Mouse (Mus musculus) megakaryocyte, embryonic 14.5 days (primary cell): Measurements from ENCODE around the gene Gm47841. TPM values are rescaled to one million over a fixed set of nuclear protein-coding genes. Genes with fewer than 3 reads are reported as not detected.
A peak's percentile ranks its signal among the peaks of the same experiment; 100 is the strongest.

ENCODE experiments used
- H3K27me3 ChIP-seq: replicated peaks from 2 replicates; pipeline ENCODE3; 2012; ENCODE audit warnings: inconsistent platforms
- H3K36me3 ChIP-seq: replicated peaks from 2 replicates; pipeline ENCODE3; 2012; ENCODE audit warnings: low read length, inconsistent platforms, mixed read lengths
- H3K4me1 ChIP-seq: 2 replicates; pipeline ENCODE4 v1.6.1; 2012; ENCODE audit warnings: inconsistent platforms
- H3K4me3 ChIP-seq: replicated peaks from 2 replicates; pipeline ENCODE3; 2012; ENCODE audit warnings: moderate library complexity, mild to moderate bottlenecking, inconsistent platforms
- H3K9me3 ChIP-seq: 2 replicates; pipeline ENCODE4 v1.6.1; 2012; ENCODE audit warnings: inconsistent platforms
- FLI1 ChIP-seq: IDR thresholded peaks from 2 replicates; pipeline ENCODE4 v1.6.1; 2012; ENCODE audit warnings: low read length, inconsistent platforms, mixed read lengths
- GATA1 ChIP-seq: IDR thresholded peaks from 3 replicates; pipeline ENCODE4 v1.6.1; 2012; ENCODE audit warnings: mixed read lengths, low read length, inconsistent platforms, borderline replicate concordance
- polyA plus RNA-seq: library from polyadenylated mRNA; stranded (reverse); fragments of >175 nt; gene quantifications from 2 replicates; pipeline ENCODE4 v1.2.3, GENCODE M21; 2012; ENCODE audit warnings: low replicate concordance; ENCODE audit not compliant: insufficient read depth

Gene Gm47841
- polyA plus RNA-seq, result not detected in 2 replicates

DNA sequence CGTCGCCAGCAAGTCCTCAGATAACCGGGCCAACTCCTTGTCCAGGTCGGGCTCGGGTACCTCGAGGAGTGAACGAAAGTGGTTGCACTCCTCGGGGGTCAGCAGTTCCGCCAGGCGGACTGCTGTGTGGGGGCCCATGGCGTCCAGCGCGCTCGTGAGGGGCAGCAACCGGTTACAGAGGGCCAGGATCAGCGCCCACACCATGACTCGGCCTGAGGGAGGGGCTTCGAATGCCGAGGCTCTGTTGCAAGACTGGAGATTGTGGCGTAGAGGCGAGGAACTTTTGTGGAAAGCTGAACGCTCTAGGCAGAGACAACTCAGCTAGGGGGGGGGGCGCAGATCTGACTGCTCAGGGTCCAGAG, at the start of gene Gm47841:
Gene Gm47841, minus strand, starts transcription at position 204 of the 362 bp plus-strand sequence.
- H3K4me3 ChIP-seq, result peak within 1 kb of the TSS; percentile 73
- TF ChIP-seq FLI1 (no peak), GATA1 (no peak)
- H3K27me3 ChIP-seq, result peaks cover 94% of the 10 kb centered on the region
- H3K9me3 ChIP-seq, result no peaks in the 10 kb centered on the region
- no peaks in the 10 kb centered on the region for H3K36me3 ChIP-seq
- H3K4me1 ChIP-seq, result peaks cover 20% of the 10 kb centered on the region

DNA sequence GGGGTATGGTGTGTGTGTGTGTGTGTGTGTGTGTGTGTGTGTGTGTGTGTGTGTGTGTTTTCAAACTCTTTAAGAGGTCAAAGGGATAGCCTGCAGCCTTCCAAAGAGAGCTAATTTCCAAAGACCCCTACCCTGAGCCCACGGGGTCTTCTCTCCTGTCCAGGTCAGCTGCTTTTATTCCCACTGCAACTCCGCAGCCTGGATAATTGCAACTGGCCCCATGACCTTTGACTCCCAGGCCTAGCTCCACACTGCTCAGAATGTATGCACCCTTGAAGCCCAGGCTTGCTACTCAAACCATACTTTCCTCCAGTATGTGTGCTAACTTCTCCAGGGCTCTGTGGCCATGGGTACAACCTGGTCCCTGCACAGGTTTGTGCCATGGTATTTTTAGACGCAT, 48.2 kb upstream of the Gm47841 start:
- TF ChIP-seq GATA1 (no peak), FLI1 (no peak)

DNA sequence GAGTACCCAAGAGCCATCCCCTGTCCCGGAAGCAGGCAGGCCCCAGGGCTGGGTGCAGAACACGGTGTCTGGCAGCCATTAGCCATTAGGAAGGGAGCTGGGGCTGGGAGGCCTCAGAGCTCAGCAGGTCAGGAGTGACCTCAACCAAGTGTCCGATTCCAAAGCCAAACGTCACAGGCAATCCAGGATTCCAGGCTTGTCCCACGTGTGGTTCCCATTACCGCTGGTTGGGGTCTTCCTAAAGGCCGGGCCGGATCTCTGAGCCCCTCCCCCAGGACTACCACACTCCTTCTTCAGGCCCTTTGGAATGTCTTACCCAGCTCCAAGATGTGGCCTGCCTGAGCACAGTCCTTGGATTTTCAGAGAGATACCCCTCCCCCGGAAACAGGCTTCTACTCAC, 47.8 kb upstream of the Gm47841 start:
- H3K36me3 ChIP-seq, result no peaks in the 10 kb centered on the region
- no peak overlapping the region for H3K4me3 ChIP-seq
- TF ChIP-seq FLI1, result no peak
- no peak for TF ChIP-seq GATA1
- H3K4me1 ChIP-seq, result peaks cover 15% of the 10 kb centered on the region
- 0 out of 2 replicates have a peak, but pooled peaks cover 6% of the 10 kb centered on the region for H3K9me3 ChIP-seq
- H3K27me3 ChIP-seq, result peaks cover 91% of the 10 kb centered on the region

More for the DNA sequence above, 48.2 kb upstream of the Gm47841 start:
- 0 out of 2 replicates have a peak, but pooled peaks cover 6% of the 10 kb centered on the region for H3K9me3 ChIP-seq
- peaks cover 89% of the 10 kb centered on the region for H3K27me3 ChIP-seq
- H3K4me3 ChIP-seq, result no peak overlapping the region
- H3K4me1 ChIP-seq, result peaks cover 15% of the 10 kb centered on the region
- no peaks in the 10 kb centered on the region for H3K36me3 ChIP-seq

DNA sequence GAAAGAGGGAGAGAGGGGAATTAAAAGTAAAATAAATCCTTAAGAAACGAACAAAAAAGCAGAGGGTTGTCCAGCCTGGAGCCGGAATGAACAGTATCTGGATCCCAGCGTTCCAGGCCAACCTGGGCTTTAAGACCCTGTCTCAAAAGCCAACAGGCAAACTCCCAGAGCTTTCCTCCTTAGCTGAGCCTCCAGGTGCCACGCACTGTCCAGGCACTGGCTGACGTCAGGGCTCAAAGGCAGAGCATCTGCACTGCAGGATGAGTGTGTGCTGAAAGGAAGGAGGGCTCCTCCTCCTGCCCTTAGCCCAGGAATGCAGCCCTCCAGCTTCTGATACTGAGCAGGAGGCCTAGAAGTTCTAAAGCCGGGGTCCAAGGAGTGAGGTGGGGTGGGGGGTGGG, 46.8 kb upstream of the Gm47841 start:
- TF ChIP-seq GATA1, result no peak
- no peak for TF ChIP-seq FLI1
- Histone ChIP-seq H3K36me3 (no peaks in the 10 kb centered on the region), H3K4me3 (no peak overlapping the region), H3K9me3 (0 out of 2 replicates have a peak, but pooled peaks cover 6% of the 10 kb centered on the region), H3K27me3 (peaks cover 92% of the 10 kb centered on the region), H3K4me1 (peaks cover 15% of the 10 kb centered on the region)

DNA sequence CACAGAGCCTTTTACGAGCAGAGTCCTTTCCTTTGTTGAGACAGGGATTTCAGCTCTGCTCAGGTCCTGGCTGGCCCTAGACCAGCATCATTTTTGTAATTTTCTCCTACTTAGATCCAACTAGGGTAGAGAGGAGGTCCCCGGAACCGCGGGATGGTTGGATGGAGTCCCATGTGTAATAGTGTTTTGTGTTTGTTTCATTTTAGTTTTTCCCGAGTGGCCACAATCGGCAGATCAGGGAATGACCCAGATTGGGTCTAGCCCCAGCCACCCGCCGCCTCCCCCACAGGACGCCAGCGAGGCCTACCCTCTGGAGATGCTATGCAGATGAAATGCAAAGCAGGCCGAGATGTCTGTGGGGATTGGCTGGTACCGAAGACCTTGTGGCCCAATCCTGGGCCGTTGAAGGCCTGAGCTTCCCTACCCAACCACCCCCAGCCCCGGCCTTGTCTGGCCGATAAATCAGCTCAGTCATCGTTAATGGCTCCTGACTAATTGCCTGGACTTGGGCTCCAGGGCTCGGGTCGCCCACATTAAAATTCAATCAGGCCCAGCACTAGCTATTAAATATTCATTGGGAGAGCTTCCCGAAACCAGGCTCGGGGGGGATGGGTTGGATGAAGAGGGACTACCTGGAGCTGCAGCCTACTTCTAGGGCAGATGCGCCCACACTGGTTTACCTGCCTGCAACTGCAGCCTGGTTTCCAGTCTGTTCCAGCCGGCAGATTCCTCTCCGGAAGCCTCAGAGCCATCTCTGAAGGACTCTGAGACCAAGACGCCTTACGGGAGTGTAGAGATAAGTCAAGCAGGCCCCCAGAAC, 45.8 kb upstream of the Gm47841 start:
- Histone ChIP-seq H3K36me3 (no peaks in the 10 kb centered on the region), H3K4me3 (no peak overlapping the region), H3K4me1 (peaks cover 11% of the 10 kb centered on the region), H3K27me3 (peaks cover 89% of the 10 kb centered on the region), H3K9me3 (0 out of 2 replicates have a peak, but pooled peaks cover 6% of the 10 kb centered on the region)
- TF ChIP-seq FLI1 (no peak), GATA1 (no peak)

DNA sequence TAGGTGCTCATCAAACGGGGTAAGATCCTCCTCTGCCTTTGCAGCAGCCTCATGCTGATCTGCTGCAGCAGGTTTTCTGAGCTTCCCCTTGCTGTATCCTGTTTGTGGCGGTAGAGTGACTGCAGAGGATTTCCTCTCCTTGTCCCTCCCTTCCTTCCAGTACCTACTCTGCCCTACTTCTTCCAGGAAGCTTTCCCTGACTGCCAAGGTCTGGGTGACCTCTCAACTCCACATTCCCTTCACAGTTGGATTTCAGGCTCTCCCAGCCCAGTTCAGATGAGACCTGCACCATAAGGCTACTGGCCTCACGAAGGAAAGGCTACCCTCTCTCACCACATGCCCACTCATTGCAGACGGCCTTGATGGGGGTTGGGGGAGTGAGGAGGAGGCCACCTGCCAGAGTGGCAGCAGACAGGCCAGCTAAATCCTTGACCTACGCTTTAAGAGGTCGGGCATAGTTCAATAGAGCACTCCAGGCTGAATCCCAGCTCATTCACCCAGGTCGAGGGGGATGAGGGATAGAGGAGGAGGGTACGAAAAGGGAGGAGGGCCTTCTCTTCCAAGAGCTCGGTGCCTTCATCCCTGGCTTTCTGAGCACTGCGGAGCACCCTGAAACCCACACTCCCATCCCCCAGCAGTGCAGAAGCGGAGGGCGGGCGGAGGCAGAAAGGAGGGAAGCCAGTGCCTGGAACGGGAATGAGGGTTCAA, 45.1 kb upstream of the Gm47841 start:
- H3K9me3 ChIP-seq, result 0 out of 2 replicates have a peak, but pooled peaks cover 6% of the 10 kb centered on the region
- TF ChIP-seq GATA1, result no peak
- no peak for TF ChIP-seq FLI1
- no peak overlapping the region for H3K4me3 ChIP-seq
- H3K27me3 ChIP-seq, result peaks cover 87% of the 10 kb centered on the region
- H3K4me1 ChIP-seq, result peaks cover 7% of the 10 kb centered on the region; the same call in 1 of the 2 replicates
- no peaks in the 10 kb centered on the region for H3K36me3 ChIP-seq

DNA sequence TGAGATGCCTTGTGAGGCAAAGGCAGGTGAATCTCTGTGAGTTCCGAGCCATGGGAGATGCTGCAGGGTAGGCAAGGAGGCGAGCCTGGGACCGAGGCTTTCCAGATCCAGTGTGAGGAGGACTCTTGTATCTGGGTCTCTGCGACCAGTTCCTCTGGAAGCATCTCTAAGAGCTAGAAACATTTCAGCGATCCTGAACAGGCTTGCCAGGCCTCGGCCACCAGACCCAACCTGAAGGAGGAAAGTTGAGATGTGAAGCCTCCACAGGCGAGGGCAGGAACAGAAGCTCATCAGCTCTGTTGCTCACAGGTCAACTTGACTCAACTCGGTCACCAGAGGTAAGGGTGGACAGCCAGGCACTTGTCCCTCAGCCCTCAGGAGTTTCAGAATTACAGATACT, 44.4 kb upstream of the Gm47841 start:
- peaks cover 88% of the 10 kb centered on the region for H3K27me3 ChIP-seq
- no peak for TF ChIP-seq GATA1
- TF ChIP-seq FLI1, result no peak
- H3K4me3 ChIP-seq, result no peak overlapping the region
- H3K9me3 ChIP-seq, result 0 out of 2 replicates have a peak, but pooled peaks cover 6% of the 10 kb centered on the region
- peaks cover 7% of the 10 kb centered on the region; the same call in 1 of the 2 replicates for H3K4me1 ChIP-seq
- no peaks in the 10 kb centered on the region for H3K36me3 ChIP-seq

DNA sequence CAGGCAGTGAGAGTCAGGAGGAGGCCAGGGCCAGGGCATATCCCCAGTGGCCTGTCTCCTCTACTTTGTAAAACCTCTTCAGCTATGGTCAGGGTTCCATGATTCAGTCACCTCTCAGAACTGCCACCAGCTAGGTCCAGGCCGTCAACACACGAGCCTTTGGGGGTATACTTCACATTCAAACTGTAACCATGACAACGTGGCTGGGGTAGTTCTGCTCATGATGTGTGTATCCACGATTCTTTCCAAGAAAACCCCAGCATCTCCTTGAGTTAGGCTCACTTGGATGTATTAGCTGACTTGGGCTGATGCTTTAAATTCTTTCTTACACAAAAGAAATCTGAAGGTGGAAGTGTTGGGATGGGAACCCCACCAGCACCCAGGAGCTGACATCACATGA, 41.1 kb upstream of the Gm47841 start:
- Histone ChIP-seq H3K36me3 (no peaks in the 10 kb centered on the region), H3K4me3 (no peak overlapping the region), H3K9me3 (0 out of 2 replicates have a peak, but pooled peaks cover 6% of the 10 kb centered on the region), H3K4me1 (peaks cover 7% of the 10 kb centered on the region; the same call in 1 of the 2 replicates), H3K27me3 (peaks cover 77% of the 10 kb centered on the region)
- TF ChIP-seq GATA1 (no peak), FLI1 (no peak)

DNA sequence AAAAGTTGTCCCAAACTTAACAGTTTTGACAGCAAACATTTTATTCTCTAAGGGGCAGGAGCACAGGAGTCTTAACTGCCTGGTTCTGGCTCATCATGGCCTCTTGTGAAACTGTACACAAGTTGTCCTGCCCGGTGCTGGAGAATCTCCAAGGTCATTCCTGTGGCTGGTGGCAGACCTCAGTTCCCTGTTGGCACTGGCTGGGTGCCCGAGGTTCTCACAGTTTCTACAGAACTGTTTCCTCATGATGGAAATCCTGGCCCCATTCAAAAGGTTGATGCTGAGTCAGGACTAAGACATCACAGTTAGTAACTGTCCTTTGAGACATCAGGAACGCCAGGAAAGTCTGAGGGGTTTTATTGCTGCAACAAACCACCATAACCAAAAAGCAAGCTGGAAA, 39.8 kb upstream of the Gm47841 start:
- peaks cover 3% of the 10 kb centered on the region; the same call in 1 of the 2 replicates for H3K4me1 ChIP-seq
- no peak overlapping the region for H3K4me3 ChIP-seq
- H3K27me3 ChIP-seq, result peaks cover 73% of the 10 kb centered on the region
- H3K9me3 ChIP-seq, result 0 out of 2 replicates have a peak, but pooled peaks cover 2% of the 10 kb centered on the region
- TF ChIP-seq GATA1, result no peak
- no peak for TF ChIP-seq FLI1
- H3K36me3 ChIP-seq, result no peaks in the 10 kb centered on the region

DNA sequence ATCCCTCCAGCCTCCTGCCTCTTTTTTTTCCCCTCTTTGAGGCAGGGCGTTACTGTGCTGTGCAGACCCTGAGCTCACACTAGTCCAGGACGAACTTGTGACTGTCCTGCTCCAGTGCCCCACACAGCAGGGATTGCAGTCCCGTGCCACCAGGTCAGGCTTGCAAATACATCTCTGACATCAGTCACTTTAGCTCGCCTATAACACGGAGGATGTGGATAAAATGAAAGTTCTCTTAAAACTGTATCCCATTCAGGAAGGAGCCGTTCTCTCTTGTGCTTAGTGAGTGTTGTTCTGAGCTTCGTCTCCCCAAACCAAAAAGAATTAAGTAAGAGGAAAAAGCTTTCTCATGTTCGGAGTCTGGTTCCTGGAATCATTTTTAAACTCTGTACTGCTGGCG, 39.3 kb upstream of the Gm47841 start:
- TF ChIP-seq GATA1, result no peak
- no peak for TF ChIP-seq FLI1

More for the DNA sequence above, 39.3 kb upstream of the Gm47841 start:
- Histone ChIP-seq H3K4me1 (no peaks in the 10 kb centered on the region), H3K27me3 (peaks cover 73% of the 10 kb centered on the region), H3K4me3 (no peak overlapping the region), H3K9me3 (no peaks in the 10 kb centered on the region), H3K36me3 (no peaks in the 10 kb centered on the region)
